Mouse (Mus musculus): Measurements from ENCODE around the gene Mybphl.

Mybphl gene

GRCm38 (mm10) chr3:108372691-108373090 is 8.0 kb downstream of the Mybphl start:
- DNase-seq, result no peak

GRCm38 (mm10) chr3:108378875-108379663 is 14.4 kb downstream of the Mybphl start:
- DNase-seq, result no peak

DNA sequence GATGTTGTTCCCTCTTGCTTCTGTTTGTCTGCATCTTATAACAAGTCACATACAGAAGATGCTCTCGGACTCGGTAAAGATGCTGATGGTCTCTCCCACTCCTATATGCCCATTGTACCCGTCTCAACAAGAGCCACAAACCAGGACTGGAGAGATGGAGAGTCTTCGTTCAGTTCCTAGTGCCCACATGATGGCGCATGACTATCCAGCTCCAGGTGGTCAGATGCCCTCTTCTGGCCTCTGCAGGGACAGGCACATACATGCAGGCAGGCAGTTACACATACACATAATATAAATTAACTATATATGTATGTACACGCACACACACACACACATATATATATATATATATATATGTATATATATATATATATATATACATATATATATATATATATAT is 16.0 kb downstream of the Mybphl start:
- DNase-seq, result no peak

- no peak for DNase-seq
These were observed 17.5 kb downstream of the Mybphl start for GRCm38 (mm10) chr3:108381945-108382875.

DNA sequence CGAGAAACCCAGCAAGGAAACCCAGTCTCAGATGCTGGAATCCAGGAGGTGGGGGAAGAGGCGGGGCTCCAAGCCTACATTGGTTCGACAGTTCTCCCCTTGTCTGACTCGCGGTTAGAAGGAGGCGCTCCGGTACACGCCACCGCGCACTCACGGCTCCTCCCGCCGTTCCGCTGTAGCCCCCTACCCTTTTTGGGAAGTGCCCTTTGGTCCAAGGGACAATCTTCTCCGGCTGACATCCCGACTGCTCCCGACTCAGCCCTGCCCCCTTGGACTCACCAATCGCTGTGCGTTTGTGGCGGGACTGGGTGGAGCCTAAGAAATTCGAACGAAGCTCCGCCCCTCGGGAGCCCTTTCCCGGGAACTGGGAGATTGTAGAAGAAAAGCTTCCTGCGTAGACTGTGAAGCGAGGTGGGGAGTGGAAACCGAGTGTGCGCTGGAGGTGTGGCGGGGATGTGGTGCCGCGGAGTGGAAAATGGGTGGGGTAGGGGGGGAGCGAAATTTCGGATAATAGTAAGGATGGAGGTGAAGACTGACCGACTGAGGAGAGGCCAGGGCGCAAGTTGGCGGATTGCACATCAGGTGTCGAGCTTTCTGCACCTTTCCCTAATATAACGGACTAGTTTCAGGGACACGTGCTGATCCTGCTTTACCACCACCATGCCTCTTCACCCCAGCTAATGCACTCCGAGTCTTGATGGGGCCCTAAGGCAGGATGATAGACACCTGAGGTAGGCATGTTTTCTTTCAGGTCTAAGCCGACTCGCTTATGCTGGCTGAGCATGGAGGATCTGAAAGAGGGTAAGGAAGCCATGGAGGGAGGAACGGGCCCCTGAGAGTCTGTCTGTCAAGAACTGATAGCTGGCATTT is 19.0 kb downstream of the Mybphl start, which contains the start of gene Psrc1:
TSS of gene Psrc1 (plus strand) at position 355 of the 870 bp plus-strand sequence.
- peak; percentile 86 for DNase-seq

- no peak for DNase-seq
These were observed 19.7 kb downstream of the Mybphl start for GRCm38 (mm10) chr3:108384425-108384824.

GRCm38 (mm10) chr3:108386186-108386585 is 21.5 kb downstream of the Mybphl start:
- no peak for DNase-seq

GRCm38 (mm10) chr3:108389111-108389545 is 24.4 kb downstream of the Mybphl start:
- peak; percentile 93 for DNase-seq

DNA sequence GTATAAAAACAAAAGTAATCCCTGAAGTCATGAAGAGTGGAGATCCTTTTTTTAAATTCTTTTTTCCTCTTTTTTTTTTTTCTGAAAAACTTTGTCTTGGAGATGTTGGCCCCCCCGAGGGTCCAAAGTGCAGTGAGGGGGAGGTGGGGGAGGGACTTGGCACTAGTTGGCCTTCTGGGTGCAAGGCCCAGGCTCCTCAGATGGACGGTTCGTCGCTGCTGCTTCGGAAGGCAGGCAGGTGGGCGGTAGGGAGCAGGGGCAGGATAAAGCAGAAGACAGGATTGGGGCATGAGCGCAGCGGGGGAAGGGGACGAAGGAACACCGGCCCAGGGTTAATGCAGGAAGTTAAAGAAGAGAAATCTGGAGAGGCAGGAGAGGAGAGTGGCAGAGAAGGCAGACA is 27.6 kb downstream of the Mybphl start:
- DNase-seq, result peak; percentile 80

DNA sequence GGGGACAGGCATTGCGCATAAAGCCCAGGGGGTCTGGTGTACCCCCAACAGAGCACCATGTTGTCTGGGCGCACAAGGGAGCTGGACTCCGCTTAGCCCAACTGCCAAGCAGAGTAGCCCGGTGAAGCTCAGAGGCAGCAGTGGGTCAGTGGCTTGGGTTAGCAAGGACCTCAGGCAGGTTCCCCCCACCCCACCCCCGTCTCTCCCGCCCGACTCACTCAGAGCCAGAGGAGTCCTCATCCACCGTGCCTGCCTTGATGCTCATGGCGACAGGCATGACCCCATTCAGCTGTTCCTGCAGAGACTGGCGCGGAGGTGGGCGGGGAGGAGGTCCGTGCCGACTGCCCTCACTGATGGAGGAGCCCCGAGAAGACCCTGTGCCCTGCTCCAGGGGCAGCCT is 28.1 kb downstream of the Mybphl start:
- no peak for DNase-seq

DNA sequence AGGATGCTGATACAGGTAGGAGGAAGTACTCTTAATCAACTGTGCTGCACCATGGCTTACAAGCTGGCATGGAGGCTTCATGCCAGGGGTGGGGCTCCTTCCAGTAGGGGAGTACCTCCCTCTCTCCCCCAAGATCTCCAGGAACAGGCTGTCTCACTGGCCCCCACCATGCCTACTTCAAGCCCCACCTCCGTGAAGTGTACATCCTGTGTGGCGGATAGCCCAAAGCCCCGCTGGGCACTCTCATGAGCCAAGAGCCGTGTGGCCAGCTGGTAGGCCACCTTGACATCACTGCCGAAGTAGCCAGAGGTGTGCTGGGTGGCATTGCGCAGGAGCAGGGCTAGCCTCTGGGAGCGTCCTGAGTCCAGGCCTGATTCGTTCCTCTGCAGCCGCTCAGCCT is 33.6 kb downstream of the Mybphl start:
- no peak for DNase-seq

- no peak for DNase-seq
These were observed 35.7 kb downstream of the Mybphl start for GRCm38 (mm10) chr3:108400442-108400841.

GRCm38 (mm10) chr3:108401692-108402527 is 37.2 kb downstream of the Mybphl start:
- peak; percentile 95 for DNase-seq

DNA sequence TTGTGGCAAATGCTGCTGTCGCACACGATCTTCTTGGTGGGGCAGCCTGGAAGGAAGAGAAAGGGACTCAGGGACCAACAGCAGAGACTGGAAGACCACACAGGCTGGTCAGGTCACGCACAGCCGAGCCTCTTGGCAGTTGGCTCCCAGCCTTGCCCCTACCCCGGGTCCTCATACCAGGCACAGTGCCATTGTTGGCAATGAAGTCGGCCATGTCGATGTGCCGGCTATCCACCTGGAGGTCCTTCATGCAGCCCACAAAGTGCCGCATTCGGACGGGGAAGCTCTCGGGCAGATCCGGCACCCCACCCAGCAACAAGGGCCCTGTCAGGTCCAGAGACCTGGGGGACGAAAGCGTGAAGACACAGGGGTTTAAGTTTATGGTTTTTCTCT is 37.8 kb downstream of the Mybphl start:
- DNase-seq, result no peak

DNA sequence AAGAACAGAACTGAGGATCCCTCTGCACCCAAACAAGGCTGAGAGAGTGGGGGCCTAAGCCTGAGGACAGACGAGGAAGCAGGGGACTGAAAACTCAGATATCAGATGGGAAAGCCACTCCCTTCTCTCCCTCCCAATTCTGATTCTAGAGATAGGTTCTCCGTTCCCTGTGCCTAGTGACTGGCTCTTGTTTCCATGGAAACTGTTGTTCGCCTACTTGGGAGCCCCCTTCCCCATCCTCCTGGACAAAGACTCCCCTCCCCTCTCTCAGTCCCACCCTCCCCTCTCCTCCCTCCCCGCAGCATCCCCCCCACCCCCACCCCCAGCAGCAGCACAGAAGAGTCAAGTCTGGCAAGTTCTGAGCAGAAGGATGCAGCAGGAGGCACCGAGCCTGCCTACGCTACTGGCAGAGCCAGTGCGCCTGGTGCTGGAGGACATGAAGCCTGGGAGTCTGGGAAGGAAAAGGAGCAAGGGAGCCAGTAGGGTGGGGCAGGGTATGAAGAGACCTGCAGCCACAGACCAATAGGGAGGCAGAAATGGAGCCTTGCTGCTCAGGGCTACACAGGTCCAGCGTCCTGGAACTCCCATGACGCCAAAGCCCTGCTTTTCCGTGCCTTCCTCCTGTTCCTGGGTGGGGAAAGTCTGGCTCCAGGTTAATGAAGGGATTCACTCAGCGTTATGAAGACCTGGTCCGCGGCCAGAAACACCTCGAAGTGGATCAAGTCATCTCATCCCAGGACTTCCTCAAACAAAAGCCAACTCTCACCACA is 41.0 kb downstream of the Mybphl start:
- no peak for DNase-seq

GRCm38 (mm10) chr3:108406306-108406885 is 41.7 kb downstream of the Mybphl start:
- DNase-seq, result no peak

DNA sequence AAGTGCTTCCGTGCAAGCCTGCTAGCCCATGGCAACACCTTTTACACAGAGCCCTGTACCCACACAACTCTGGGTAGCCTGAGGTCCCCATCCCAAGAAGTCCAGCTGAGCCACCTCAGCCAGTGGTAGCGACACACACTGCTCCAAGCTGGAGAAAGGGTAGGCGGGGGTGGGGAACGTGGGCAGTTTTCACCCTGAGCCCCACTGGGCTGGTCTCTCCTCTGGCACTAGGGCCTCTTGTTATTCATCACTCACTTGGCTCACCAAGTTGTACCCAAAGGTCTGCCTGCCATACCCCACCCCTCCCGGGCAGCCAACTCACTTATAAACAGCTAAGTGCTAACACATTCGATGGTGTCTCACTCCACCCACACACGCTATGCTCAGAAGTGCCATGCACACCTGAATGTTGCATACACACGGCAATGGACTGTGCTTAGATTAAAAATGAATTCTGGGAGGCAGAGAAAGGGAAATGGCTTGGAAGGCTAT is 43.9 kb downstream of the Mybphl start:
- no peak for DNase-seq

GRCm38 (mm10) chr3:108409656-108410358 is 45.1 kb downstream of the Mybphl start:
- no peak for DNase-seq

- DNase-seq, result no peak
These were observed 45.6 kb downstream of the Mybphl start for GRCm38 (mm10) chr3:108410359-108410714.
